Mouse (Mus musculus): ENCODE measurements at regions not wholly inside any gene's neighbourhood (a gene's known extent, or its start where the extent isn't known, plus 50 kb on each side); places are given as distances from the start of the nearest gene placed in this dataset.

DNA sequence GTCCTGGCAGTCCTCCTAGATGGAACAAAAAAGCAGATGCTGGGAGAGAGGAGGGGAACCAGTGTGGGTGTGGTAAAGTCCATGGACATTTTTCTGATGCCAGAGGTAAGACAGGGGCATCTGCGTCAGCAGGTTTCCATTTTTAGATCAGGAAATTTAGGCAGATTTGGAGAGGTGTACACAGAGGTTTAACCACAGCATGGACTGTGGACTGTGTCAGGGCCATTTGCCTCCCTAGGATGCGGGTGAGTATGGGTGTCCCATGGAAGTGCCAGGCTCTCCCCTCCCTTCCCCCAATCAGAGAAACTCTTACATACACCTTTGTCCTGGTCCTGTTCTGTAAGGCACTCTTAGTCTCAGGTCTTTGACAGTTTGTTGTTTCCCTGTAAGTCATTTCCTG lies 443.5 kb upstream of the Slc30a5 start:
- no peak for TF ChIP-seq CTCF (IDR thresholded peaks at IDR 0.05; ENCODE audit: low read depth)
- TF ChIP-seq EP300 (IDR thresholded peaks at IDR 0.05; ENCODE audit: low read depth), result no peak

Data from liver, embryonic 14.5 days (tissue).